ENCODE assay signal across 8 mouse cellular contexts in the genomic region with DNA sequence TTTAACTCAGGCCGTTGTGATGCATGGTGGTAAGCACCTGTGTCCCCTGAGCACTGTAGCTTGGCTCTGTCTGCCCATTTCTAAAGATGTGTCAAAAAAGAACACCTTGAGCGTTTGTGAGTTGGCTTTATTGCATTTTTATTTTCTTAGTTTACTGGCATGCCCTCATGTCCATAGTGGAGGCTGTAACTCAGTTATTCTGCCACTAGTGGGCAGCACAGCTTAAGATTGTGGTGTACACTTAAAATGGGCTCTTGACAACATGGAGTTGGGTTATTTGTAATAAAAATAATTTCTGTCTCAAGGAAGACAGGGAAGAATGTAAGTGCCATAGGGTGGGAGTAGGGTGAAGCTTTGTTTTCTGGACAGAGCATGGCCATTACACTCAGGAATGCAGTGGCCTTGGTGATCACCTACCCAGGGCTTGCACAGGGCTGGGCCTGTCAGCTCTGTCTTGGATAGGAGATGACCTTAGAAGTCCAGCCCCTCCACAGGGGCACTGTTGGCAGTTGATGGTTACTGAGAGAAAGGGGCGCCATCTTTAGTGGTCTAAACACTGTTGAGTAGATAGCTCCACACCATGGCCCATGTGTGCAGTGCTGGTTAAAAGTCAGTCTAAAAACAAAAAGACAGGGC. TPM values are rescaled to one million over a fixed set of nuclear protein-coding genes. Genes with fewer than 3 reads are reported as not detected.
A peak's percentile ranks its signal among the peaks of the same experiment; 100 is the strongest.
DNase-seq lines count a peak whose midpoint lies in the region; ATAC-seq and TF ChIP-seq lines count a peak whose summit lies in the region.

No protein-coding gene starts in this region.

- no peak overlapping the region for H3K9ac ChIP-seq in CH12.LX (ENCODE audit: insufficient read depth, low read depth)

- peaks cover 58 to 93% of the 10 kb centered on the region in 2 experiments for H3K36me3 ChIP-seq in CH12.LX (replicated peaks in 1 of 2; ENCODE audit: control insufficient read depth in 1 of 2, insufficient read depth in 1 of 2, low read length in 1 of 2)

- H3K4me1 ChIP-seq in CH12.LX (ENCODE audit: control insufficient read depth in 1 of 2, insufficient read depth in 2 of 2), result no peaks in the 10 kb centered on the region

- in situ Hi-C loops in CH12.LX (cut with MboI; ENCODE audit: low pct_ligation_motif_present, low pct_unique_long_range_greater_than_20kb, low sequenced_read_pairs), result loop anchor here (25.0 kb wide), 1 partner anchor 274 kb away; a partner anchor contains a TSS

- DNase-seq in layer of hippocampus, adult 2 months (ENCODE audit: low spot score in 2 of 2), result peak in 1 of 2 experiments; percentile 64
- DNase-seq in layer of hippocampus, adult 9-10 months (ENCODE audit: low spot score), result no peak
- peak; percentile 76 for DNase-seq in CH12.LX (ENCODE audit: extremely low read depth)
- DNase-seq in adipocyte (ENCODE audit: low spot score), result peak; percentile 86
- peak; percentile 78 for DNase-seq in embryo, embryonic 10 days (ENCODE audit: low spot score)
- DNase-seq in lung, postnatal 10 days, result peak; percentile 65

- H3K4me2 ChIP-seq in CH12.LX (ENCODE audit: insufficient read depth, low read depth, poor library complexity, severe bottlenecking), result no peak overlapping the region

- TF ChIP-seq EP300 in CH12.LX (IDR thresholded peaks at IDR 0.05; ENCODE audit: low read length), result no peak

- peak; percentile 87 for TF ChIP-seq CTCF in layer of hippocampus, adult 2 months (conservative IDR thresholded peaks at IDR 0.05)
- peak; percentile 95 for TF ChIP-seq CTCF in CH12.LX (conservative IDR thresholded peaks at IDR 0.05 in 1 of 2, IDR thresholded peaks at IDR 0.05 in 1 of 2; ENCODE audit: low read depth in 2 of 2, low read length in 2 of 2)

- H3K79me2 ChIP-seq in CH12.LX (replicated peaks; ENCODE audit: control insufficient read depth, extremely low read depth, insufficient read depth, poor library complexity, severe bottlenecking), result no peaks in the 10 kb centered on the region

- H3K27ac ChIP-seq in layer of hippocampus, adult 2 months, result no peak overlapping the region
- H3K27ac ChIP-seq in CH12.LX (ENCODE audit: insufficient read depth, low read depth), result no peak overlapping the region

- no peaks in the 10 kb centered on the region for H3K27me3 ChIP-seq in CH12.LX (replicated peaks)

- peak; percentile 90 for TF ChIP-seq RAD21 in CH12.LX (IDR thresholded peaks at IDR 0.05; ENCODE audit: low read depth, low read length)

- H3K4me3 ChIP-seq in layer of hippocampus, adult 2 months, result no peak overlapping the region
- H3K4me3 ChIP-seq in CH12.LX (replicated peaks in 1 of 3; ENCODE audit: low read depth in 2 of 3, low read length in 2 of 3, poor library complexity in 1 of 3), result no peak overlapping the region

- H3K9me3 ChIP-seq in CH12.LX (replicated peaks; ENCODE audit: low read length), result no peaks in the 10 kb centered on the region

- dilution Hi-C loops in CH12.LX (cut with MboI; ENCODE audit: extremely low pct_ligation_motif_present, extremely low pct_unique_long_range_greater_than_20kb, low sequenced_read_pairs), result no loop called here

- peak; percentile 61 for ATAC-seq in inflammation-experienced regulatory T-cells, adult 6 months
- no peak for ATAC-seq in monocyte, adult 5-6 weeks (replicated peaks; ENCODE audit: insufficient number of reproducible peaks, low FRiP score, low TSS enrichment, poor library complexity, severe bottlenecking)

- no peak for TF ChIP-seq POLR2A in CH12.LX (IDR thresholded peaks at IDR 0.05; ENCODE audit: low read depth, low read length)

TF ChIP-seq in CH12.LX, 34 proteins besides CTCF, POLR2A, EP300 and RAD21:
- TF ChIP-seq ZKSCAN1 (IDR thresholded peaks at IDR 0.05; ENCODE audit: borderline replicate concordance, low read depth, low read length) (no peak), NRF1 (IDR thresholded peaks at IDR 0.05; ENCODE audit: low read depth, low read length) (no peak), MAZ (IDR thresholded peaks at IDR 0.05; ENCODE audit: low read depth, low read length) (no peak), MYC (IDR thresholded peaks at IDR 0.05; ENCODE audit: low read depth, low read length) (no peak), ZNF384 (IDR thresholded peaks at IDR 0.05; ENCODE audit: low read depth, low read length) (peak; percentile 69), HCFC1 (IDR thresholded peaks at IDR 0.05; ENCODE audit: low read depth, low read length) (peak; percentile 19; the same call in 1 of the 2 replicates), TBP (conservative IDR thresholded peaks at IDR 0.05; ENCODE audit: low read depth, low read length) (no peak), BHLHE40 (IDR thresholded peaks at IDR 0.05; ENCODE audit: low read depth, low read length) (no peak), ZC3H11A (IDR thresholded peaks at IDR 0.05; ENCODE audit: low read depth, low read length) (peak; percentile 55), SMC3 (IDR thresholded peaks at IDR 0.05; ENCODE audit: low read depth, low read length) (peak; percentile 82), NELFE (IDR thresholded peaks at IDR 0.05; ENCODE audit: low read depth, low read length) (peak; percentile 43; the same call in 1 of the 2 replicates), UBTF (IDR thresholded peaks at IDR 0.05; ENCODE audit: low read depth, low read length) (no peak), ELF1 (IDR thresholded peaks at IDR 0.05; ENCODE audit: low read depth, low read length) (no peak), SIN3A (IDR thresholded peaks at IDR 0.05; ENCODE audit: low read length) (peak; percentile 56; the same call in 1 of the 2 replicates)
TF ChIP-seq in CH12.LX: peak in this region for 6.

RNA-seq across cellular contexts. Expression of a gene that starts 27.4 kb away (rescaled TPM):
- total RNA-seq in layer of hippocampus, adult 2 months (2021), result 10 to 100 TPM; 31.9 to 35.2 TPM
- 0.04 and 0.08 TPM in 2 replicates for total RNA-seq in CH12.LX (2012; rRNA removed)
- not detected in 2 replicates for total RNA-seq in CH12.LX (2014; rRNA removed)
- 0.15 and 0.20 TPM in 2 replicates for polyA plus RNA-seq in CH12.LX (2012; ENCODE audit: insufficient read length, low read depth)
- polyA plus RNA-seq in inflammation-experienced regulatory T-cells, adult 6 months (2017; shearing (Covaris generic)), result under 1 TPM in 2 of 3 experiments, not detected in 1; 0.18 to 0.23 TPM
- not detected in 3 replicates for total RNA-seq in monocyte, adult 5-6 weeks (2017)

Comparison
In these comparisons a context has a peak if more than half of its experiments do, and no peak if none do; other contexts are left out.
1. RNA of a gene that starts 27.4 kb away (total RNA-seq): 31.9 to 35.2 TPM in layer of hippocampus, adult 2 months; 0.04 to 0.08 TPM in CH12.LX and not detected in monocyte, adult 5-6 weeks; every median in the first group is over 10 times any median in the second.